Mouse (Mus musculus) brown adipose tissue, adult 24 weeks (tissue): ENCODE measurements around the gene Larp1b. TPM values are rescaled to one million over a fixed set of nuclear protein-coding genes. Genes with fewer than 3 reads are reported as not detected.

ENCODE experiments used
- H3K27ac ChIP-seq: fragments of 200-500 bp; replicated peaks from 2 replicates; pipeline ENCODE4 v1.5.1; 2012; ENCODE audit warnings: low read depth, mild to moderate bottlenecking, low read length
- H3K4me1 ChIP-seq: fragments of 200-500 bp; 2 replicates; pipeline ENCODE4 v1.6.1; 2012; ENCODE audit warnings: low read length, mixed read lengths; ENCODE audit not compliant: control insufficient read depth, insufficient read depth, insufficient read length
- H3K4me3 ChIP-seq: fragments of 200-500 bp; 2 replicates; pipeline ENCODE4 v1.5.1; 2012; ENCODE audit warnings: low read depth, mild to moderate bottlenecking, low read length, moderate library complexity; ENCODE audit not compliant: insufficient read depth
- polyA plus RNA-seq: library from polyadenylated mRNA; stranded (reverse); fragments of >200 nt; gene quantifications from 2 replicates; pipeline ENCODE4 v1.2.4, GENCODE M21; 2012; ENCODE audit not compliant: missing spikeins, insufficient read depth, insufficient read length

Gene Larp1b
- polyA plus RNA-seq, 1 experiment = 44.0 TPM

- Histone ChIP-seq H3K27ac (no peak overlapping the region), H3K4me3 (no peak overlapping the region), H3K4me1 (no peaks in the 10 kb centered on the region)
Observed at GRCm38 (mm10) chr3:41084421-41084820, 134.8 kb downstream of the Larp1b start.

- Histone ChIP-seq H3K27ac (no peak overlapping the region), H3K4me3 (no peak overlapping the region)
Observed at GRCm38 (mm10) chr3:41087071-41087470, 137.4 kb downstream of the Larp1b start.

More at GRCm38 (mm10) chr3:41087071-41087470, 137.4 kb downstream of the Larp1b start:
- H3K4me1 ChIP-seq = no peaks in the 10 kb centered on the region

Other genes with a start within 250 kb of the Larp1b start
- gene Slc25a31, start 241.0 kb upstream of the Larp1b start, polyA plus RNA-seq = 0.48 TPM in 1 of 2 replicates, not detected in the other
- gene Hspa4l, start 205.3 kb upstream of the Larp1b start, polyA plus RNA-seq = 36.8 and 43.5 TPM in 2 replicates
- 3.6 and 6.6 TPM in 2 replicates for gene Plk4, start 149.8 kb upstream of the Larp1b start, polyA plus RNA-seq
- 18.8 and 19.8 TPM in 2 replicates for gene Mfsd8, start 102.9 kb upstream of the Larp1b start, polyA plus RNA-seq
- gene Abhd18, start 102.9 kb upstream of the Larp1b start, polyA plus RNA-seq = 3.8 and 5.0 TPM in 2 replicates
- not detected in 2 replicates for gene 1700034I23Rik, start 47.3 kb upstream of the Larp1b start, polyA plus RNA-seq
- 70.7 and 98.3 TPM in 2 replicates for gene Pgrmc2, start 133.2 kb downstream of the Larp1b start, polyA plus RNA-seq